Mouse (Mus musculus): ENCODE data around the gene Pilrb1. TPM values are rescaled to one million over a fixed set of nuclear protein-coding genes. Genes with fewer than 3 reads are reported as not detected.

Pilrb1 gene
- total and polyA plus RNA-seq, 3 experiments, result 4.5 to 12.1 TPM; not detected in 1

DNA sequence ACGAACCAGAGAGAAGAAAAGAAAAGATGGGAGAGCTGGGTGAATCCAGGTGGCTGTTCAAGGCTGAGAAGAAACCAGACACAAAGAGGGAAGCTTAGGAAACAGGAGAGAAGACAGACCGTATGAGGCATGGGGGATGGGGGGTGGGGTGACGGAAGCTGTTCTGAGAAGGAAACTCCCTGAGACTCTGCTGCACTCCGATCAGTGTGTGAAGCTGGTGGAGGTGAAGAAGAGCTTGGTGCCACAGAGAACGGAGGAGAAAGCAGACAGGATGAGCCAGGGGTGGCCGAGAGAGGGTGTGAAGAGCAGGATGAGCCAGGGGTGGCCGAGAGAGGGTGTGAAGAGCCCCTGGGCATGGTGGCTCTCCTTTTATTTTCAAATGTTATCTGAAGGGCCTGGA, 31.5 kb downstream of the Pilrb1 start:
- no peaks in the 10 kb centered on the region for H3K4me1 ChIP-seq (ENCODE audit: control insufficient read depth in 1 of 2, insufficient read depth in 2 of 2, low read length in 2 of 2)
- no peak overlapping the region for H3K9ac ChIP-seq (ENCODE audit: control insufficient read depth, low read depth, low read length, poor library complexity, severe bottlenecking)
- no peaks in the 10 kb centered on the region; a peak in 2 of 4 replicates for H3K36me3 ChIP-seq (ENCODE audit: control insufficient read depth in 1 of 2, insufficient read depth in 2 of 2, low read length in 2 of 2)
- no peaks in the 10 kb centered on the region for H3K9me3 ChIP-seq (replicated peaks; ENCODE audit: insufficient read depth, low read length)
- no peaks in the 10 kb centered on the region for H3K27me3 ChIP-seq (ENCODE audit: control insufficient read depth in 1 of 2, insufficient read depth in 2 of 2, low read length in 2 of 2)
- H3K27ac ChIP-seq (ENCODE audit: control insufficient read depth, low read depth, low read length), result no peak overlapping the region
- no peak overlapping the region for H3K4me3 ChIP-seq (ENCODE audit: control insufficient read depth in 1 of 2, insufficient read depth in 1 of 2, low read depth in 2 of 2, low read length in 2 of 2)
- DNase-seq (ENCODE audit: low read depth, low spot score), result no peak
- TF ChIP-seq MYC (IDR thresholded peaks at IDR 0.05; ENCODE audit: low read depth, low read length) (no peak), MAFK (IDR thresholded peaks at IDR 0.05; ENCODE audit: borderline replicate concordance, low read depth, low read length) (no peak), MXI1 (IDR thresholded peaks at IDR 0.05; ENCODE audit: low read depth, low read length) (no peak), KAT2A (conservative IDR thresholded peaks at IDR 0.05; ENCODE audit: low read depth, low read length) (no peak), GABPA (IDR thresholded peaks at IDR 0.05; ENCODE audit: low read depth, low read length) (no peak), RCOR1 (IDR thresholded peaks at IDR 0.05; ENCODE audit: low read depth, low read length) (no peak)
- no peaks in the 10 kb centered on the region for H3K79me2 ChIP-seq (ENCODE audit: control insufficient read depth, insufficient read depth, low read length, poor library complexity)

DNA sequence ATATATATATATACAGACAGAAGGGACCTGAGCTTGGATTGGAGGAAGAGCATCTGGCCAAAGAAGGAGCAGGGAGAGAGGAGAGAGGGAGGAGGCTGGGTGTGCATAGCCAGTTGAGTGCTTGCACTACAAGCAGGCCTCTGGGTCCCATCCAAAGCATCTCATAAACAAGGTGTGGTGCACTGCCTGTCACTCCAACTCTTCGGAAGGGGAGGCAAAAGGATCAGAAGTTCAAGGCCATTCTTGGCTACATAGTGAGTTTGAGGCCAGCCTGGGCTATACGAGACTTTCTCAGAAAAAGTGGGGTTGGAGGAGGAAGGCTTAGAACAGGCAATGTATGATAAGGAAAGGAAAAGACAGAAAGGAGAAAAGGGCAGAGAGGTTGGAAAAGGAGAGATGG, 31.9 kb downstream of the Pilrb1 start:
- no peak overlapping the region for H3K9ac ChIP-seq (ENCODE audit: control insufficient read depth, low read depth, low read length, poor library complexity, severe bottlenecking)
- no peaks in the 10 kb centered on the region for H3K27me3 ChIP-seq (ENCODE audit: control insufficient read depth in 1 of 2, insufficient read depth in 2 of 2, low read length in 2 of 2)
- TF ChIP-seq GABPA (IDR thresholded peaks at IDR 0.05; ENCODE audit: low read depth, low read length) (no peak), ZNF384 (IDR thresholded peaks at IDR 0.05; ENCODE audit: low read depth, low read length) (no peak), MYC (IDR thresholded peaks at IDR 0.05; ENCODE audit: low read depth, low read length) (no peak), POLR2AphosphoS2 (IDR thresholded peaks at IDR 0.05; ENCODE audit: low read length) (no peak), UBTF (IDR thresholded peaks at IDR 0.05; ENCODE audit: borderline replicate concordance, insufficient read depth, low read depth, low read length) (no peak), NELFE (IDR thresholded peaks at IDR 0.05; ENCODE audit: low read depth, low read length) (no peak), ZC3H11A (IDR thresholded peaks at IDR 0.05; ENCODE audit: low read depth, low read length) (no peak), ZMIZ1 (IDR thresholded peaks at IDR 0.05; ENCODE audit: low read depth, low read length) (no peak), ZKSCAN1 (IDR thresholded peaks at IDR 0.05; ENCODE audit: low read depth, low read length) (no peak), TAL1 (IDR thresholded peaks at IDR 0.05; ENCODE audit: low read length) (no peak), RAD21 (IDR thresholded peaks at IDR 0.05; ENCODE audit: low read depth, low read length) (no peak), MEF2A (IDR thresholded peaks at IDR 0.05; ENCODE audit: extremely low read depth, insufficient replicate concordance, low read depth, low read length, poor library complexity, severe bottlenecking) (no peak), CHD1 (IDR thresholded peaks at IDR 0.05; ENCODE audit: low read depth, low read length) (no peak), POLR2AphosphoS5 (IDR thresholded peaks at IDR 0.05; ENCODE audit: borderline replicate concordance, low read depth, low read length) (no peak)
- H3K9me3 ChIP-seq (replicated peaks; ENCODE audit: insufficient read depth, low read length), result no peaks in the 10 kb centered on the region
- H3K4me1 ChIP-seq (ENCODE audit: control insufficient read depth in 1 of 2, insufficient read depth in 2 of 2, low read length in 2 of 2), result no peaks in the 10 kb centered on the region
- no peak overlapping the region for H3K27ac ChIP-seq (ENCODE audit: control insufficient read depth, low read depth, low read length)
- no peak for DNase-seq (ENCODE audit: low read depth, low spot score)
- H3K79me2 ChIP-seq (ENCODE audit: control insufficient read depth, insufficient read depth, low read length, poor library complexity), result no peaks in the 10 kb centered on the region
- no peaks in the 10 kb centered on the region; a peak in 2 of 4 replicates for H3K36me3 ChIP-seq (ENCODE audit: control insufficient read depth in 1 of 2, insufficient read depth in 2 of 2, low read length in 2 of 2)
- H3K4me3 ChIP-seq (ENCODE audit: control insufficient read depth in 1 of 2, insufficient read depth in 1 of 2, low read depth in 2 of 2, low read length in 2 of 2), result no peak overlapping the region
